9 mouse cellular contexts compared by ENCODE assay signal in the genomic region with DNA sequence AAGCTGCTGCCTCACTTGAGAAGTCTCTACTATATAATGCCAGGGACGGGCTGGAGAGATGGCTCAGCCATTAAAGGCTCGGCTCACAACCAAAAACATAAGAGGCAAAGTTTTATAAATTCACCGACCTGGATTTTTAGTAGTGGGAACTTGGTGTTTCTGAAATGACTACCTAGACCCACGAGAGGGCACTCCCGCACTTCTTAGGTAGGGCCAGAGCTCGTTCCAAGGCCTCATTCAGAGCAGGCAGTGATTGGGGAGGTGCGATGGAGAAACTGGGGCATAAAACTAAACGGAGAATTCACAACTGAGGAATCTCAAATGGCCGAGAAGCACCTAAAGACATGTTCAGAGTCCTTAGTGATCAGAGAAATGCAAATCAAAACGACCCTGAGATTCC.
DNase-seq lines count a peak whose midpoint lies in the region; ATAC-seq and TF ChIP-seq lines count a peak whose summit lies in the region.
"Had no signal": no experiment of that assay in that cellular context is flagged by ENCODE, and none has a peak within 500 bp of the region (broad histone marks: within the 10 kb centered on the region; RNA-seq: fewer than 3 reads in every experiment).

No protein-coding gene starts in this region.

- H3K9ac ChIP-seq in intestine, embryonic 14.5 days (ENCODE audit: low read length) = no peak overlapping the region
- no peak overlapping the region for H3K9ac ChIP-seq in intestine, embryonic 15.5 days
- no peak overlapping the region for H3K9ac ChIP-seq in embryonic facial prominence, embryonic 14.5 days (ENCODE audit: low read depth, low read length)
- H3K9ac ChIP-seq in limb, embryonic 14.5 days (ENCODE audit: low read depth, low read length, severe bottlenecking) = no peak overlapping the region

- peak; percentile 54 for DNase-seq in intestine, embryonic 14.5 days (ENCODE audit: low spot score)
- DNase-seq in adrenal gland, adult 18-20 months (ENCODE audit: low spot score in 2 of 2) = peak; percentile 22 to 25
- DNase-seq in embryonic facial prominence, embryonic 14.5 days (ENCODE audit: low spot score) = peak; percentile 79
- DNase-seq in kidney, postnatal 10 days = peak; percentile 47
- peak; percentile 65 for DNase-seq in limb, embryonic 14.5 days (ENCODE audit: low spot score)
- peak; percentile 64 to 71 for DNase-seq in right cerebral cortex, adult 2 months (ENCODE audit: low spot score in 2 of 2)

- H3K9me3 ChIP-seq in intestine, embryonic 14.5 days (ENCODE audit: control insufficient read depth, low read length) = no peaks in the 10 kb centered on the region
- H3K9me3 ChIP-seq in intestine, embryonic 15.5 days = no peaks in the 10 kb centered on the region
- no peaks in the 10 kb centered on the region for H3K9me3 ChIP-seq in embryonic facial prominence, embryonic 14.5 days (ENCODE audit: control insufficient read depth, low read length)
- H3K9me3 ChIP-seq in limb, embryonic 14.5 days (ENCODE audit: control insufficient read depth, low read length) = no peaks in the 10 kb centered on the region

- ATAC-seq in intestine, embryonic 14.5 days (replicated peaks; ENCODE audit: low FRiP score, low TSS enrichment, low read depth) = no peak
- ATAC-seq in intestine, embryonic 15.5 days = no peak
- ATAC-seq in embryonic facial prominence, embryonic 14.5 days (ENCODE audit: low read depth) = no peak
- no peak for ATAC-seq in limb, embryonic 14.5 days (ENCODE audit: low FRiP score, low read depth)
- no peak for ATAC-seq in megakaryocyte, adult 5-6 weeks (ENCODE audit: poor library complexity, severe bottlenecking)

- H3K4me3 ChIP-seq in intestine, embryonic 14.5 days (ENCODE audit: low read depth, low read length) = no peak overlapping the region
- no peak overlapping the region for H3K4me3 ChIP-seq in intestine, embryonic 15.5 days (replicated peaks)
- H3K4me3 ChIP-seq in embryonic facial prominence, embryonic 14.5 days (ENCODE audit: low read depth, low read length) = no peak overlapping the region
- no peak overlapping the region for H3K4me3 ChIP-seq in limb, embryonic 14.5 days (replicated peaks; ENCODE audit: low read length)

- no peaks in the 10 kb centered on the region for H3K27me3 ChIP-seq in intestine, embryonic 14.5 days (replicated peaks; ENCODE audit: control insufficient read depth, insufficient read depth, low read length)
- H3K27me3 ChIP-seq in intestine, embryonic 15.5 days (replicated peaks) = no peaks in the 10 kb centered on the region
- no peaks in the 10 kb centered on the region for H3K27me3 ChIP-seq in embryonic facial prominence, embryonic 14.5 days (replicated peaks; ENCODE audit: control insufficient read depth, insufficient read depth, low read length)
- H3K27me3 ChIP-seq in limb, embryonic 14.5 days (ENCODE audit: control insufficient read depth, insufficient read depth, low read length) = no peaks in the 10 kb centered on the region; the same call in 1 of the 2 replicates

- TF ChIP-seq POLR2A in limb, embryonic 14.5 days (IDR thresholded peaks at IDR 0.05; ENCODE audit: borderline replicate concordance, extremely low read depth, insufficient read depth, insufficient read length) = no peak

- no peak overlapping the region for H3K4me2 ChIP-seq in intestine, embryonic 14.5 days (ENCODE audit: low read length)
- H3K4me2 ChIP-seq in intestine, embryonic 15.5 days (replicated peaks) = no peak overlapping the region
- H3K4me2 ChIP-seq in embryonic facial prominence, embryonic 14.5 days (ENCODE audit: low read depth, low read length) = no peak overlapping the region
- H3K4me2 ChIP-seq in limb, embryonic 14.5 days (replicated peaks; ENCODE audit: low read depth, low read length, severe bottlenecking) = no peak overlapping the region

- H3K36me3 ChIP-seq in intestine, embryonic 14.5 days (ENCODE audit: control insufficient read depth, insufficient read depth, low read length) = no peaks in the 10 kb centered on the region
- H3K36me3 ChIP-seq in intestine, embryonic 15.5 days = no peaks in the 10 kb centered on the region
- no peaks in the 10 kb centered on the region for H3K36me3 ChIP-seq in embryonic facial prominence, embryonic 14.5 days (ENCODE audit: control insufficient read depth, insufficient read depth, low read length)
- H3K36me3 ChIP-seq in limb, embryonic 14.5 days (ENCODE audit: control insufficient read depth, insufficient read depth, low read length) = no peaks in the 10 kb centered on the region

- H3K4me1 ChIP-seq in intestine, embryonic 14.5 days (replicated peaks; ENCODE audit: control insufficient read depth, insufficient read depth, low read length) = no peaks in the 10 kb centered on the region
- H3K4me1 ChIP-seq in intestine, embryonic 15.5 days (replicated peaks) = no peaks in the 10 kb centered on the region
- no peaks in the 10 kb centered on the region for H3K4me1 ChIP-seq in embryonic facial prominence, embryonic 14.5 days (ENCODE audit: control insufficient read depth, insufficient read depth, low read length)
- H3K4me1 ChIP-seq in limb, embryonic 14.5 days (ENCODE audit: control insufficient read depth, insufficient read depth, low read length) = no peaks in the 10 kb centered on the region

- no peak overlapping the region for H3K27ac ChIP-seq in intestine, embryonic 14.5 days (ENCODE audit: low read depth)
- H3K27ac ChIP-seq in intestine, embryonic 15.5 days = no peak overlapping the region
- H3K27ac ChIP-seq in embryonic facial prominence, embryonic 14.5 days (replicated peaks; ENCODE audit: low read depth, low read length) = no peak overlapping the region
- no peak overlapping the region for H3K27ac ChIP-seq in limb, embryonic 14.5 days (replicated peaks; ENCODE audit: low read depth, low read length)
- H3K27ac ChIP-seq: macrophage had no signal

- 20% methylated on average over 10 of the region's 10 CpGs for WGBS in intestine, embryonic 14.5 days
- 13% methylated on average over 10 of the region's 10 CpGs for WGBS in intestine, embryonic 15.5 days
- WGBS in embryonic facial prominence, embryonic 14.5 days = 15% methylated on average over 10 of the region's 10 CpGs
- 14% methylated on average over 10 of the region's 10 CpGs for WGBS in limb, embryonic 14.5 days

Comparison
In these comparisons a context has a peak if more than half of its experiments do, and no peak if none do; other contexts are left out.
1. DNase-seq: peak in every context shown above with its lines; median percentile 79 in embryonic facial prominence, embryonic 14.5 days; 68 in right cerebral cortex, adult 2 months; 65 in limb, embryonic 14.5 days; 54 in intestine, embryonic 14.5 days; 47 in kidney, postnatal 10 days; 24 in adrenal gland, adult 18-20 months.